Mouse (Mus musculus): ENCODE results near the gene Cmss1.

Cmss1 gene

GRCm38 (mm10) chr16:57469869-57470268 is 136.8 kb downstream of the Cmss1 start:
- DNase-seq, result no peak

- DNase-seq, result no peak
These were observed 137.4 kb downstream of the Cmss1 start for GRCm38 (mm10) chr16:57469301-57469700.

GRCm38 (mm10) chr16:57465386-57465913 is 141.2 kb downstream of the Cmss1 start:
- DNase-seq, result no peak

GRCm38 (mm10) chr16:57456003-57456402 is 150.7 kb downstream of the Cmss1 start:
- no peak for DNase-seq

GRCm38 (mm10) chr16:57455573-57455972 is 151.1 kb downstream of the Cmss1 start:
- DNase-seq, result no peak

GRCm38 (mm10) chr16:57454106-57454763 is 152.4 kb downstream of the Cmss1 start:
- no peak for DNase-seq

- no peak for DNase-seq
These were observed 153.7 kb downstream of the Cmss1 start for GRCm38 (mm10) chr16:57453009-57453408.

- DNase-seq, result no peak
These were observed 161.3 kb downstream of the Cmss1 start for GRCm38 (mm10) chr16:57445096-57446094.

- no peak for DNase-seq
These were observed 165.8 kb downstream of the Cmss1 start for GRCm38 (mm10) chr16:57440706-57441437.

GRCm38 (mm10) chr16:57439206-57439605 is 167.5 kb downstream of the Cmss1 start:
- DNase-seq, result no peak

GRCm38 (mm10) chr16:57438288-57438685 is 168.4 kb downstream of the Cmss1 start:
- no peak for DNase-seq

- DNase-seq, result no peak
These were observed 169.0 kb downstream of the Cmss1 start for GRCm38 (mm10) chr16:57437523-57438287.

- DNase-seq, result no peak
These were observed 172.0 kb downstream of the Cmss1 start for GRCm38 (mm10) chr16:57434640-57435039.

GRCm38 (mm10) chr16:57433671-57434070 is 173.0 kb downstream of the Cmss1 start:
- no peak for DNase-seq

- DNase-seq, result no peak
These were observed 173.5 kb downstream of the Cmss1 start for GRCm38 (mm10) chr16:57433173-57433572.

GRCm38 (mm10) chr16:57431294-57431693 is 175.4 kb downstream of the Cmss1 start:
- DNase-seq, result no peak

GRCm38 (mm10) chr16:57428977-57429376 is 177.7 kb downstream of the Cmss1 start:
- no peak for DNase-seq

GRCm38 (mm10) chr16:57427516-57428285 is 179.0 kb downstream of the Cmss1 start:
- DNase-seq, result no peak

- DNase-seq, result no peak
These were observed 180.0 kb downstream of the Cmss1 start for GRCm38 (mm10) chr16:57426680-57427079.

GRCm38 (mm10) chr16:57423001-57423800 is 183.5 kb downstream of the Cmss1 start:
- no peak for DNase-seq
